Mouse (Mus musculus): ENCODE measurements around the gene Nufip1. TPM values are rescaled to one million over a fixed set of nuclear protein-coding genes. Genes with fewer than 3 reads are reported as not detected.
A peak's percentile ranks its signal among the peaks of the same experiment; 100 is the strongest.
"Not testable (repeated sequence)": the region's sequence is repeated elsewhere in the genome, so short reads cannot be mapped to it uniquely, and the experiment has no call there.

Gene Nufip1
- polyA plus RNA-seq, 2 experiments from 2014 or later = 7.4 to 7.6 TPM

GRCm38 (mm10) chr14:76145868-76146267 lies 35.2 kb downstream of the Nufip1 start:
- ATAC-seq = no peak

DNA sequence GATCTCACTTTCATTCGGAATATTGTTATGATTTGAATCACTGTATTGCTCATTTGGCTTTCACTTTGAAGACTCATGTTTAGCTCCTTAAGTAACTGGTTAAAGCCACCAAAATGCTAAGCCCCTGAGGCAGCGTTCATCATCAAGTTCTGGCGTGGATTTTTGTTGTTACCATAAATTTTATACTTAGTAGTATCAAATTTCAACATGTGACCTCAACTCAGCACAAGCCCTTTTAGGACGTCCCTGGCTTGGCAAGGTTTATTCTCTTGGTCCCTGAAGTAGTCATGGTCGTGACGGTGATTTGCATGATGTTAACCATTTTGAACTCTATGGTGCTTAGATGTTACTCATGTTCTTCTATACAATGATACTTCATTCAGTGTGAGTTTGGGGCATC lies 36.4 kb downstream of the Nufip1 start:
- ATAC-seq = no peak

DNA sequence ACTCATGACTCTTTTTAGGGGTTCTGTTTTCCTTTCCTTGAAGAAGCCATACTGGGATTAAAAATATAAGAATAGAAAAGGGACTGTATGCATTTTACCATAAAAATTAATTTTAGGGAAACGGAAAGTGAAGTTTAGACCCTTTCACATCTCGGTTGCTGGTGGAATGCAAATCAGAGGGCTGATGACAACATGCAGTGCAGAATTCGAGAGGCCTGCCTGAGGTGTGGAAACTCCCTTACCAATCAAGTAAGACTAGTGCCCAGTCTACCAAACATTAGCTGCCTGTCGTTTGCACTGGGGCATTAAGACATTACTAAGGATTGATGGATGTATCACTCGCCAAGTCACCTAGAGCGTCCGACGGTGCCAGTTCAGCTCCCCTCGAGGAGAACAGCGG lies 37.6 kb downstream of the Nufip1 start:
- no peak for ATAC-seq

- no peak for ATAC-seq
Measured at GRCm38 (mm10) chr14:76149531-76150179, 39.0 kb downstream of the Nufip1 start.

- ATAC-seq = no peak
Measured at GRCm38 (mm10) chr14:76150499-76150898, 39.8 kb downstream of the Nufip1 start.

DNA sequence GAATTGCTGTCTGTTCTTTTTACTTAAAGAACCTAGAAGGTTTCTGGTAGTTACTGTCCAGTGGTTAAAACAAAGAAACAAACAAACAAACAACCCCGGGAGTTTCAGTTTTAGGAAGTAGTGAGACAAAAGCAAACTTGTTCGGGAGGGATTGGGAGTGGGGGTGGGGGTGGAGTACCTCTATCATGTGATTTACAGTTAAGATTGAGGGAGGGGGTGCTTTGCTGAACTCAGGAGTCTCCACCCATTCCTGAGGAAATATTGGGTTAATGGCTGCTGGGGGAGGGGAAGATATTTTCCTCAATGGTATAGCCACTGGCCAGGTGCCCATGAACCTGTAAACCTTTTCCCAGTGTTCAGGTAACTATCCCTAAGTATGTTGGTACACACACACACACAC lies 40.3 kb downstream of the Nufip1 start:
- no peak for ATAC-seq

DNA sequence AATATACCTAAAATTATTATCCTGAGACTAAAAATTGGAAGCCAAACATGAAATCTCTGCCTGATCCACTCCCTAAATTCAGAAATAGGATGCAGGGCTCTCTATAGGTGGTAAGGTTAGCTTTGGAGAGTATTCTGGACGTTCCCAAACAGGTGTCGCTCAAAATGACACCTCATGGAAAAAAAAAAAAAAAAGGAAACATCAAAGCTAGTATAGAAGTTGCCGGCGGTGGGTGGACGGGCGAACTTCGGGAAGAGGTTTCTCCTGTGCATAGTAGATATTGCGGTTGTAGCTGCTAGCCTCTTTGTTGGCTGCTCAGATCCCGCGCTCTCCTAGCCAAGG lies 41.1 kb downstream of the Nufip1 start:
- ATAC-seq = no peak

- peak; percentile 83 for ATAC-seq
Measured at GRCm38 (mm10) chr14:76152162-76153002, 41.7 kb downstream of the Nufip1 start.

DNA sequence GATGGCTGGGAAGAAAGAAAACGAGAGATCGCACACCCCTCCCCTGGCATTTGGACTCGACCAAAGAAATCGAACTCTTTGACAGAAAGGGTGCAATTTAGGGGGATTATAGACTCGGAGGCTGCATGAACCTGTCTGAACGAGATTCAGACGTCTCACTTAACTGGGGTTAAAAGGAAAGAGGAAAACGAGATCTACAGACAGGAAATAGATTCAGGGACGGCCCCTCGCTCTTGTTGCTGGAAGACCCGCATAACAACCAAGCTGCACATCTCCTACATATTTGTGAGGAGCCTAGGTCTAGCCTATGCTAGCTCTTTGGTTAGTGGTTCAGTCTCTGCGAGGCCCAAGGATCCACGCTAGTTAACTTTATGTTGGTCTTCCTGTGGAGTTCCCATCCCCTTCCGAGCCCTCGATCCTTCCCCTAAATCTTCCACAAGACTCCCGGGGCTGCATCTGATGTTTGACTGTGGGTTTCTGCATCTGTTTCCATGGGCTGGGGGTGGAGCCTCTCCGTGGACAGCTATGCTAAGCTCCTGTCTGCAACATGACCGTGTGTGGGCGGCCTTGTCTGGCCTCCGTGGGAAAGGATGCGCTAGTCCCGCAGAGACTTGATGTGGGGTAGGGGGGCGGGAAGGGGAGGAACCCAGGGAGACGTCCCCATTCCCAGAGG lies 42.4 kb downstream of the Nufip1 start:
- ATAC-seq = peak; percentile 23

GRCm38 (mm10) chr14:76153828-76154227 lies 43.1 kb downstream of the Nufip1 start:
- ATAC-seq = no peak

DNA sequence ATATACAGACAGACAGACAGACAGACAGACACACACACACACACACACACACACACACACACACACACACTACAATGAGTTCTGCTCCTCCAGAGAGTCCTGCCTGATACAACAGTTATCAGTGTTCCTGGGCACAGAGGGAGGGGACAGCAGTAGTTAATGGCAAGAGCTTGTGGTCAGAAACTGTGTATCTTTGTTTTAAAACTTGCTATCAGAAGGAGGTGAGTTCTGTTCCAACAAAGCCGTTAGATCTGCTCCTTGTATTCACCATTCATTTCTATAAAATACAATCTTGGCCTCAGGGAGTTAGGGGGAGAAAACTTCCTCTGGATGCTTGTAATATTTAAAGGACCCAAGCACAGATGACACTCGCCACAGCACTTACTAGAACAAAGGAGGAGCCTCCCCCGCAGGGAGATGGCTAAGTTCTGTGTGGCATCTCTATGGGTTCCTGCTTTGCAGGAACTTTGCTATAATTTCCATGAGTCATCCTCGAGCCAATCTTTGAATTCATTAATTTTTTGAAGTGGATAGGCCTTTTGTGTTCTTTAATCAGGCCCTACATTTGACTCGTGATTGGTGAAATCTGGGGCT lies 47.6 kb downstream of the Nufip1 start:
- no peak for ATAC-seq

GRCm38 (mm10) chr14:76160580-76160979 lies 49.9 kb downstream of the Nufip1 start:
- ATAC-seq = not testable (repeated sequence)

DNA sequence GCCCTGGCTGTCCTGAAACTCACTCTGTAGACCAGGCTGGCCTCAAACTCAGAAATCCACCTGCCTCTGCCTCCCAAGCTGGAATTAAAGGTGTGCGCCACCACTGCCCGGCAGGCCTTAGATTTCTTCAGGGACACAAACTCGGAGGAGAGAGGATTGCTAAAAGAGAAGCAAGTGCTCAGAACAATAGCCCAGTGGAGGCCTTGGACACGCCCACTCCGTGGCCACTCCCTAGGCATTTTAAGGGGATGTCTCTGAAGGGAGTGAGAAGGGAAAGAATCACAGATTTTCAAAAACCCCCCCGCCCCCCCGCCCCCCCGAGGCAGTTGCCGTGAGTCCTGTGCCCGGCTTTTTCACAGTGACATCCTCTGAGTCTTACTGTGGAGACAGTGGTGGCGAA lies 53.5 kb downstream of the Nufip1 start:
- no peak for ATAC-seq

DNA sequence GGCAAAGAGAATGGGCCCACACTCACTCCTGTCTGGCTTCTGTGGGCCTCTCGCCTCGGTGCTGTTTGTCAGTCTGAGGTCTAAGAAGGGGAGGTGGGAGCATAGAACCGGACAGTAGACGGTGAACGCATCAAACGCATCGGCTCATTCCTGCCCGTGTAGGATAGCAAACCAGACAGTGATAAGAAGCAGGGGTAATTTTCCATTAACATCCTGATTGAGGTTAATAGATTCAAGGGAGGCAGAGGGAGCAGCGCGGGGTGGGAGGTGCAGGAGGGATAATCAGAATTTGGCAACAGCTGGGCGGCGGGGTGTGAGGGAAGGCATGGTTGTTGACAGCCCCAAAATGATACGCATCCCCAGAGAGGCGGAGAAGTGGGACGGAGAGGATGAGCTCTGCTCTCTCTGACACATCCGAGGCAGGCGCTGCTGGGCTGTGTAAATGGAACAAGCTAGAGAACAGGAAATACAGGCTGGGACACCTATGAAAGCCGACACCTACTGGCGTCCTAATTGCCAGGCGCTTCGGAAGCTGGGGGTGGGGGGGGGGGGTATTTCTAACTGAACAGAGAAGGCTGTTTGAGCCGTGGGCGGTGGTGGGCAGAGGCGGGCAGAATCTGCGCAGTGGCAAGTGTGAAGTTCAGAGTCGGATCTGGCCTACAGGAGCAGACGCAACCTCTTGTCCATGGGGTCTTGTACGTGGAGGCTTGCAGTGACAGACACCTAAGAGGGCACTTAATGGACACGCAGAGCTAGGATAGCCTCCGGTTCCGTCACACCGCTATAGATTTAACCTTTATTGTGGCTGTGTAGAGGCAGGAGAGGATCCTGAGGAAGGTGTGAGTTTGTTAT lies 54.4 kb downstream of the Nufip1 start:
- peak; percentile 66 for ATAC-seq

GRCm38 (mm10) chr14:76169876-76170466 lies 59.3 kb downstream of the Nufip1 start:
- ATAC-seq = no peak

GRCm38 (mm10) chr14:76171285-76171684 lies 60.6 kb downstream of the Nufip1 start:
- no peak for ATAC-seq

- ATAC-seq = no peak
Measured at GRCm38 (mm10) chr14:76174328-76174727, 63.6 kb downstream of the Nufip1 start.

- ATAC-seq = no peak
Measured at GRCm38 (mm10) chr14:76175808-76176207, 65.1 kb downstream of the Nufip1 start.

GRCm38 (mm10) chr14:76177230-76177629 lies 66.5 kb downstream of the Nufip1 start:
- peak; percentile 65 for ATAC-seq

DNA sequence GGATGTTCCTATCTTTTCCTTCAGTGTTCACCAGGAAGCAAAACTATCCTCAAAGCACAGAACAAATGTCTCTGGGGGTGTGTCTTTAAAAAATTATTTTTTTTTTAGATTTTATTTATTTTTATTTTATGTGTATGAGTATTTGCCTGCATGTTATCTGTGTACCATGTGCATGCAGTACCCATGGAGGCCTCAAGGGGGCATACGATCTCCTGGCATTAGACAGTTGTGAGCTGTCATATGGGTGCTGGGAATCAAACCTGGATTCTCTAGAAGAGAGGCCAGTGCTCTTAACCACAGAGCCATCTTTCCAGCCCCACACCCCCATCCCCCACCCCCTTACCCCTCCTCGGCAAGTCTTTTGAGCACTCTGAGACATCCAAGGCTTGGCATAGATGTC lies 67.8 kb downstream of the Nufip1 start:
- ATAC-seq = no peak

DNA sequence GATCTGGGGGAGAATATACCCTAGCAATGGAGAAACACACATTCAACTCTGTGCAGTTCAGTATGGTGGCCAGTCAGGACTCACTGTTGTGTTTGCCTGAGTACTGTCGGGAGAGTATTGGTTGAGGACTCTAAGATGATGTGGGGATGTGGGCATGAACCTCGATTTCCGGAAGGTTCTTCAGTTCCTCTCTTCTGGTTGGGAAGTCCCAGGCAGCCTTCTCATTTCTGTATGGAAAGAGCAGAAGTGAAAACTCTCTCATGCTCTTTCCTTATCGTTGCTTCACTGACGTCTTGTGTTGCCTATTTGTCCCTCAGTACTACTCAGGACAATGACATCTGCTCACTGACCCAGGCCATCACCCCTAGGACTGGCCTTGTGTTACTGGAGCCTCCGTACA lies 68.7 kb downstream of the Nufip1 start:
- no peak for ATAC-seq

DNA sequence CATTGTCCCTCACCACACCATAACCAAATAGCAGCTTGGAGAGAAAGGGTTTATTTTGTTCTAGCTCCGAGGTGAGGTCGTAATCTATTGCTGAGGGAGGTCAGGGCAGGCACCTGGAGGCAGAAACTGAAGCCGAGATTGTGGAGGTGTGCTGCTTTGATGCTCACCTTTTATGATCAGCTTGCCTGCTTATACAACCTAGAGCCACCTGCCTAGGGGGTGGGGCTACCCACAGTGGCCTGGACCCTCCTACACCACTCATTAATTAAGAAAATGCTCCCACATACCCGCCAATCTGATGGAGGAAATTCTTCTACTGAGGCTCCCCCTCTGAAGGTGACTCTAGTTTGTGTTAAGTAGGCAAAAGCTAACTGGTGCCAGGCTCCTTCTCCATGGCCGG lies 74.7 kb downstream of the Nufip1 start:
- ATAC-seq = no peak

Data from activated CD4-positive, CD25-positive, alpha-beta regulatory T cell, adult 4 months (primary cell).